In genomic region chr9:71566763-71567162, GRCm38 (mm10) we compare ENCODE assay signal across 16 mouse cellular contexts. TPM values are rescaled to one million over a fixed set of nuclear protein-coding genes. Genes with fewer than 3 reads are reported as not detected.
DNase-seq lines count a peak whose midpoint lies in the region; ATAC-seq and TF ChIP-seq lines count a peak whose summit lies in the region.
"Had no signal": no experiment of that assay in that cellular context is flagged by ENCODE, and none has a peak within 500 bp of the region (broad histone marks: within the 10 kb centered on the region; RNA-seq: fewer than 3 reads in every experiment).

No protein-coding gene starts in this region.

- no peak overlapping the region for H3K4me3 ChIP-seq in gastrocnemius, adult 2 months
- no peak overlapping the region for H3K4me3 ChIP-seq in forebrain, embryonic 15.5 days
- H3K4me3 ChIP-seq: hindbrain, embryonic 12.5 days; intestine, embryonic 15.5 days; midbrain, embryonic 12.5 days; stomach, embryonic 15.5 days had no signal

- ATAC-seq in forebrain, embryonic 15.5 days (replicated peaks), result no peak
- ATAC-seq: forebrain, embryonic 14.5 days; intestine, embryonic 15.5 days had no signal

- H3K27me3 ChIP-seq in forebrain, embryonic 15.5 days, result no peaks in the 10 kb centered on the region
- H3K27me3 ChIP-seq: hindbrain, embryonic 12.5 days; intestine, embryonic 15.5 days; midbrain, embryonic 12.5 days; stomach, embryonic 15.5 days had no signal

- TF ChIP-seq CTCF in gastrocnemius, adult 2 months (IDR thresholded peaks at IDR 0.05), result no peak

- no peak overlapping the region for H3K4me2 ChIP-seq in forebrain, embryonic 15.5 days (replicated peaks)
- H3K4me2 ChIP-seq: hindbrain, embryonic 12.5 days; intestine, embryonic 15.5 days; midbrain, embryonic 12.5 days; stomach, embryonic 15.5 days had no signal

- peak overlapping the region; percentile 81 for H3K27ac ChIP-seq in gastrocnemius, adult 2 months
- H3K27ac ChIP-seq in forebrain, embryonic 15.5 days (replicated peaks), result no peak overlapping the region
- H3K27ac ChIP-seq: hindbrain, embryonic 12.5 days; intestine, embryonic 15.5 days; midbrain, embryonic 12.5 days; stomach, embryonic 15.5 days had no signal

- H3K4me1 ChIP-seq in forebrain, embryonic 15.5 days, result no peaks in the 10 kb centered on the region
- H3K4me1 ChIP-seq: midbrain, embryonic 12.5 days had no signal

- peak; percentile 42 for DNase-seq in gastrocnemius, adult 2 months
- no peak for DNase-seq in gastrocnemius, postnatal 36 days
- DNase-seq in thymus, postnatal 0 days (ENCODE audit: low spot score), result peak; percentile 9
- DNase-seq in thymus, postnatal 36 days, result no peak
- peak; percentile 39 to 54 for DNase-seq in heart, postnatal 14 days
- DNase-seq in lung, postnatal 36 days, result peak; percentile 82
- no peak for DNase-seq in layer of hippocampus, adult 9-11 months
- DNase-seq: adrenal gland, postnatal 36 days; kidney, postnatal 36 days; layer of hippocampus, postnatal 36 days had no signal

- intact Hi-C loops in gastrocnemius, adult 2 months (cut with DNase I), result no loop called here
- intact Hi-C loops in gastrocnemius, postnatal 36 days (cut with DNase I), result no loop called here
- intact Hi-C loops in heart, postnatal 14 days (cut with DNase I), result no loop called here

- no peak overlapping the region for H3K9ac ChIP-seq in forebrain, embryonic 15.5 days (replicated peaks)
- H3K9ac ChIP-seq: hindbrain, embryonic 12.5 days; intestine, embryonic 15.5 days; midbrain, embryonic 12.5 days; stomach, embryonic 15.5 days had no signal

- no peaks in the 10 kb centered on the region for H3K36me3 ChIP-seq in forebrain, embryonic 15.5 days
- H3K36me3 ChIP-seq: hindbrain, embryonic 12.5 days; intestine, embryonic 15.5 days; midbrain, embryonic 12.5 days; stomach, embryonic 15.5 days had no signal

- 53% methylated on average over 4 of the region's 4 CpGs for WGBS in forebrain, embryonic 15.5 days

- H3K9me3 ChIP-seq in forebrain, embryonic 15.5 days, result no peaks in the 10 kb centered on the region
- H3K9me3 ChIP-seq: hindbrain, embryonic 12.5 days; intestine, embryonic 15.5 days; midbrain, embryonic 12.5 days; stomach, embryonic 15.5 days had no signal

RNA-seq across cellular contexts. Expression of gene Myzap, which starts 25.4 kb away (rescaled TPM):
- 1 to 10 TPM; 3.7 to 5.1 TPM for total RNA-seq in gastrocnemius, adult 2 months (2021)
- 1 to 10 TPM; 4.5 to 4.9 TPM for total RNA-seq in gastrocnemius, postnatal 36 days (2021)
- 12.6 and 14.2 TPM in 2 replicates for polyA plus RNA-seq in thymus, postnatal 0 days (2015; fragmentation: Nextera tagmentation; extraction: Ambion mirVana)
- total RNA-seq in heart, postnatal 14 days (2021), result 100 to 1,000 TPM; 341 to 359 TPM
- 1.8 and 2.0 TPM in 2 replicates for polyA plus RNA-seq in forebrain, embryonic 15.5 days (2015; fragmentation: Nextera tagmentation; extraction: Ambion mirVana)

Comparison
In these comparisons a context has a peak if more than half of its experiments do, and no peak if none do; other contexts are left out.
1. DNase-seq: peak in gastrocnemius, adult 2 months (single experiment), thymus, postnatal 0 days (single experiment), heart, postnatal 14 days (2 of 2) and lung, postnatal 36 days (single experiment); none in gastrocnemius, postnatal 36 days (0 of 2), thymus, postnatal 36 days (0 of 2) and layer of hippocampus, adult 9-11 months (single experiment).
2. RNA of gene Myzap, which starts 25.4 kb away (total RNA-seq): 341 to 359 TPM in heart, postnatal 14 days; 3.7 to 5.1 TPM in gastrocnemius, adult 2 months and 4.5 to 4.9 TPM in gastrocnemius, postnatal 36 days; every median in the first group is over 10 times any median in the second.